Mouse (Mus musculus) CH12.LX (cell line): ENCODE measurements at regions not wholly inside any gene's neighbourhood (a gene's known extent, or its start where the extent isn't known, plus 50 kb on each side); places are given as distances from the start of the nearest gene placed in this dataset.

ENCODE experiments used
- DNase-seq: peaks from one replicate; pipeline ENCODE4 v3.0.0-alpha.2; 2013; ENCODE audit errors: extremely low read depth
- H3K27ac ChIP-seq: 2 replicates; pipeline ENCODE4 v1.5.1; 2012; ENCODE audit warnings: low read depth, mild to moderate bottlenecking, control low read depth, moderate library complexity; ENCODE audit not compliant: insufficient read depth
- H3K27me3 ChIP-seq: replicated peaks from 2 replicates; pipeline ENCODE3; 2012; ENCODE audit warnings: inconsistent platforms
- H3K36me3 ChIP-seq, 2 experiments: replicated peaks in 1 of 2; 2 replicates each; pipeline versions ENCODE3 to v1.6.1; 2012; ENCODE audit warnings: inconsistent platforms in 1 of 2, low read length in 1 of 2, mild to moderate bottlenecking in 1 of 2, mixed read lengths in 1 of 2, moderate library complexity in 1 of 2; ENCODE audit not compliant: control insufficient read depth in 1 of 2, insufficient read depth in 1 of 2
- H3K4me1 ChIP-seq, 2 experiments: 2 replicates each; pipeline ENCODE4 v1.6.1; 2012; ENCODE audit warnings: inconsistent platforms in 1 of 2, moderate library complexity in 1 of 2; ENCODE audit not compliant: insufficient read depth in 2 of 2, control insufficient read depth in 1 of 2
- H3K4me2 ChIP-seq: 2 replicates; pipeline ENCODE4 v1.6.1; 2012; ENCODE audit warnings: low read depth, mild to moderate bottlenecking, control low read depth; ENCODE audit not compliant: poor library complexity, insufficient read depth, severe bottlenecking
- H3K4me3 ChIP-seq, 3 experiments: fragments of 150-350 bp in 1 of 3; sonication (generic) in 1 of 3; replicated peaks in 1 of 3; 2 replicates each; pipeline versions ENCODE3 to v1.5.1; 2011 to 2012; ENCODE audit warnings: low read depth in 2 of 3, low read length in 2 of 3, mild to moderate bottlenecking in 2 of 3, moderate library complexity in 2 of 3, control low read depth in 1 of 3, improper control_type of control experiment in 1 of 3, inconsistent platforms in 1 of 3, mixed read lengths in 1 of 3; ENCODE audit not compliant: poor library complexity in 1 of 3
- H3K79me2 ChIP-seq: replicated peaks from 2 replicates; pipeline ENCODE4 v1.6.1; 2012; ENCODE audit warnings: mild to moderate bottlenecking, moderate library complexity; ENCODE audit not compliant: control insufficient read depth, poor library complexity, insufficient read depth, severe bottlenecking; ENCODE audit errors: extremely low read depth
- H3K9ac ChIP-seq: 2 replicates; pipeline ENCODE4 v1.6.1; 2012; ENCODE audit warnings: low read depth, mild to moderate bottlenecking, control low read depth, moderate library complexity; ENCODE audit not compliant: insufficient read depth
- H3K9me3 ChIP-seq: replicated peaks from 2 replicates; pipeline ENCODE3; 2012; ENCODE audit warnings: low read length, inconsistent platforms, mixed read lengths
- BHLHE40 ChIP-seq: IDR thresholded peaks from 2 replicates; pipeline ENCODE4 v1.6.1; 2011; ENCODE audit warnings: mild to moderate bottlenecking, low read depth, low read length, improper control_type of control experiment
- CHD1 ChIP-seq: IDR thresholded peaks from 2 replicates; pipeline ENCODE4 v1.6.1; 2012; ENCODE audit warnings: low read depth, low read length, improper control_type of control experiment, inconsistent platforms
- CHD2 ChIP-seq: IDR thresholded peaks from 2 replicates; pipeline ENCODE4 v1.6.1; 2011; ENCODE audit warnings: low read length, improper control_type of control experiment
- ELF1 ChIP-seq: IDR thresholded peaks from 2 replicates; pipeline ENCODE4 v1.6.1; 2014; ENCODE audit warnings: low read depth, mild to moderate bottlenecking, inconsistent platforms, low read length, improper control_type of control experiment
- EP300 ChIP-seq: IDR thresholded peaks from 2 replicates; pipeline ENCODE4 v1.6.1; 2011; ENCODE audit warnings: low read length, improper control_type of control experiment
- ETS1 ChIP-seq: conservative IDR thresholded peaks from 2 replicates; pipeline ENCODE4 v1.6.1; 2012; ENCODE audit warnings: low read depth, mild to moderate bottlenecking, inconsistent platforms, low read length, improper control_type of control experiment, moderate library complexity
- IRF4 ChIP-seq: IDR thresholded peaks from 2 replicates; pipeline ENCODE4 v1.6.1; 2014; ENCODE audit warnings: low read depth, mild to moderate bottlenecking, inconsistent platforms, low read length, improper control_type of control experiment
- JUN ChIP-seq: IDR thresholded peaks from 2 replicates; pipeline ENCODE4 v1.6.1; 2011; ENCODE audit warnings: low read depth, mild to moderate bottlenecking, low read length, improper control_type of control experiment, moderate library complexity; ENCODE audit not compliant: insufficient read depth
- JUND ChIP-seq: conservative IDR thresholded peaks from 2 replicates; pipeline ENCODE4 v1.6.1; 2011; ENCODE audit warnings: low read depth, low read length, improper control_type of control experiment
- MAFK ChIP-seq: IDR thresholded peaks from 2 replicates; pipeline ENCODE4 v1.6.1; 2011; ENCODE audit warnings: low read length, improper control_type of control experiment; ENCODE audit not compliant: insufficient replicate concordance
- MEF2A ChIP-seq: IDR thresholded peaks from 2 replicates; pipeline ENCODE4 v1.6.1; 2014; ENCODE audit warnings: low read depth, mild to moderate bottlenecking, inconsistent platforms, low read length, improper control_type of control experiment, borderline replicate concordance
- MXI1 ChIP-seq: IDR thresholded peaks from 2 replicates; pipeline ENCODE4 v1.6.1; 2011; ENCODE audit warnings: mild to moderate bottlenecking, low read depth, low read length, improper control_type of control experiment
- NELFE ChIP-seq: IDR thresholded peaks from 2 replicates; pipeline ENCODE4 v1.6.1; 2011; ENCODE audit warnings: low read depth, low read length, improper control_type of control experiment
- NRF1 ChIP-seq: IDR thresholded peaks from 2 replicates; pipeline ENCODE4 v1.6.1; 2014; ENCODE audit warnings: low read depth, mild to moderate bottlenecking, inconsistent platforms, low read length, improper control_type of control experiment, moderate library complexity
- RAD21 ChIP-seq: IDR thresholded peaks from 2 replicates; pipeline ENCODE4 v1.6.1; 2011; ENCODE audit warnings: low read depth, mild to moderate bottlenecking, low read length, improper control_type of control experiment, moderate library complexity
- SIN3A ChIP-seq: IDR thresholded peaks from 2 replicates; pipeline ENCODE4 v1.6.1; 2012; ENCODE audit warnings: low read length, improper control_type of control experiment, inconsistent platforms
- UBTF ChIP-seq: IDR thresholded peaks from 2 replicates; pipeline ENCODE4 v1.6.1; 2012; ENCODE audit warnings: low read depth, mild to moderate bottlenecking, inconsistent platforms, low read length, improper control_type of control experiment, moderate library complexity
- USF1 ChIP-seq: IDR thresholded peaks from 2 replicates; pipeline ENCODE4 v1.6.1; 2014; ENCODE audit warnings: low read depth, mild to moderate bottlenecking, inconsistent platforms, low read length, improper control_type of control experiment
- USF2 ChIP-seq: conservative IDR thresholded peaks from 2 replicates; pipeline ENCODE4 v1.6.1; 2011; ENCODE audit warnings: low read depth, low read length, improper control_type of control experiment
- ZC3H11A ChIP-seq: IDR thresholded peaks from 2 replicates; pipeline ENCODE4 v1.6.1; 2012; ENCODE audit warnings: low read depth, mild to moderate bottlenecking, inconsistent platforms, low read length, improper control_type of control experiment
- ZKSCAN1 ChIP-seq: IDR thresholded peaks from 2 replicates; pipeline ENCODE4 v1.6.1; 2012; ENCODE audit warnings: low read depth, inconsistent platforms, low read length, improper control_type of control experiment, borderline replicate concordance
- ZMIZ1 ChIP-seq: IDR thresholded peaks from 2 replicates; pipeline ENCODE4 v1.6.1; 2012; ENCODE audit warnings: low read depth, mild to moderate bottlenecking, inconsistent platforms, low read length, improper control_type of control experiment
- ZNF384 ChIP-seq: IDR thresholded peaks from 2 replicates; pipeline ENCODE4 v1.6.1; 2012; ENCODE audit warnings: low read depth, low read length, improper control_type of control experiment, inconsistent platforms
- dilution Hi-C: fragments of 300-500 bp; cut with MboI; formaldehyde crosslinking; loops from 2 replicates; pipeline ENCODE4 v1.14.3; 2020; ENCODE audit warnings: low sequenced_read_pairs; ENCODE audit not compliant: extremely low pct_unique_long_range_greater_than_20kb, extremely low pct_ligation_motif_present
- in situ Hi-C: fragments of 300-500 bp; cut with MboI; formaldehyde crosslinking; loops from 3 replicates; pipeline ENCODE4 v1.14.3; 2019; ENCODE audit warnings: low sequenced_read_pairs, low pct_ligation_motif_present, low pct_unique_long_range_greater_than_20kb, mixed read lengths

DNA sequence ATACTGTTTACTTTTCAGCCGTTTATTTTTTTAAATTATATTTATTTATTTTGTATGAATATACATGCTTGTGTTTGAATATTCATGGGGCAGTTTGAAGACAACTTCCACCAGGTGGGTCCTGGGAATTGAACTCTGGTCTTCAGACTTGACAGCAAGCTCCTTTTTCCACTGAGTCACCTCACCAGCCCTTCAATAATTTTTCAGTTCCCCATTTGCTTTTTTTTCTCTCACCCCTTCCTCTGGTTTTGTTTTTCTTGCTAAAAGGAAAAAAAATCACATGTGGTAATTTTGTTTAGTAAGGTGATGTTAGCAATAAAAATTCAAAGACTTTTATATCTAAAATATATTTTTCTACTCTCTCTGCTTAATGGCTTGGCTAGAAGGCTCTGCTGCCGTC lies 64.9 kb upstream of the Slc34a2 start:
- no peak for DNase-seq
- TF ChIP-seq SIN3A: no peak
- TF ChIP-seq CHD2: no peak
- no peak for TF ChIP-seq JUND
- TF ChIP-seq JUN: no peak
- peak; percentile 67 for TF ChIP-seq IRF4
- TF ChIP-seq MEF2A: no peak
- TF ChIP-seq ZMIZ1: no peak
- peak; percentile 81 for TF ChIP-seq EP300
- no peak for TF ChIP-seq ZKSCAN1
- TF ChIP-seq ZNF384: peak; percentile 83
- TF ChIP-seq NELFE: no peak
- no peak for TF ChIP-seq UBTF
- TF ChIP-seq RAD21: no peak
- TF ChIP-seq MXI1: no peak
- TF ChIP-seq NRF1: no peak
- no peak for TF ChIP-seq BHLHE40
- TF ChIP-seq USF2: no peak
- TF ChIP-seq MAFK: no peak
- no peak for TF ChIP-seq ETS1
- no peak for TF ChIP-seq USF1
- no peak for TF ChIP-seq ELF1
- no peak for TF ChIP-seq ZC3H11A
- no peak for TF ChIP-seq CHD1
- in situ Hi-C loops: no loop called here
- no peak overlapping the region for H3K9ac ChIP-seq
- H3K27me3 ChIP-seq: no peaks in the 10 kb centered on the region
- H3K27ac ChIP-seq: no peak overlapping the region
- no peak overlapping the region for H3K4me2 ChIP-seq
- no peaks in the 10 kb centered on the region for H3K36me3 ChIP-seq
- peaks cover 2% of the 10 kb centered on the region for H3K9me3 ChIP-seq
- H3K4me3 ChIP-seq: no peak overlapping the region
- H3K4me1 ChIP-seq: peaks cover 0 to 6% of the 10 kb centered on the region in 2 experiments; a peak in 2 of 4 replicates
- dilution Hi-C loops: no loop called here
- no peaks in the 10 kb centered on the region for H3K79me2 ChIP-seq
